Mouse (Mus musculus) monocyte, adult 2 months (primary cell): Measurements from ENCODE around the gene Gm20388.

Source experiments
- DNase-seq, 2 experiments: peaks; one replicate each; pipeline ENCODE4 v3.0.0; 2022; ENCODE audit warnings: low spot score in 2 of 2, low read depth in 1 of 2

Gene Gm20388

DNA sequence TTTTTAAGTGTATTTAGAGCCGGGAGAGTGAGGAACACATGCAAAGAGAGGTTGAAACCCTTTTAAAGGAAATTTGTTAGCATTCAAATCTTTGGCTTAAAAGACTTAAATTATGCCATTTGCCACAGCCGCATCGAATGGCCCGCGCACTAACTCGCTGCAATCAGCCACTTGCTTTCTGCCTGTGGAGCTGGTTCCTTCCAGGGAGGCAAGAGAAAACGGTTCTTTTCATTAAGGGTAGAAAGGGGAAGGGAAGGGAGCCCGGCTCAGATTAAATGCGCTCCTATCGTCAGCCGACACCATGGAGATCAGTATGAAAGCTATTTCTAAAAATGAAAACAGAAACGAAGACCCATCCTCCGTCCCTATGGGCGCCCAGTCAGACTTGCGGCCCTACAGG is 973.2 kb downstream of the Gm20388 start:
- DNase-seq, result no peak

DNA sequence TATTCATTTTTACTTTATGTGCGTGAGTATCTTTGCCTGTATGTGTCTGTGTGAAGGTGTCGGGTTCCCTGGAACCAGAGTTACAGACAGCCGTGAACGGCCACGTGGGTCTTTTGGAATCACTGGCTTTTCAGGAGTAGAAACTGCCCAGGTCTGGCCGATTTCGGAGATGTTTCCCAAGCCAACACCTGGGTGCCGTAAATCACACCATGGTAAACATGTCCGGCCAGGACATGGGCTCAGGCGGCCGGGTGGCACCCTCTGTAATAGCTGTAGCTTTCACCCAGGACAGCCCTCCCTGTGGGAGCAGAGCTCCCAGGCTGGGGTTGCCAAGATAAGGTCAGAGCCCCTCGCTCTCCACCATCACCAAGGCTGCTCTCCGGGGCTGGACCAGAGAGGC is 974.2 kb downstream of the Gm20388 start:
- DNase-seq, result no peak

DNA sequence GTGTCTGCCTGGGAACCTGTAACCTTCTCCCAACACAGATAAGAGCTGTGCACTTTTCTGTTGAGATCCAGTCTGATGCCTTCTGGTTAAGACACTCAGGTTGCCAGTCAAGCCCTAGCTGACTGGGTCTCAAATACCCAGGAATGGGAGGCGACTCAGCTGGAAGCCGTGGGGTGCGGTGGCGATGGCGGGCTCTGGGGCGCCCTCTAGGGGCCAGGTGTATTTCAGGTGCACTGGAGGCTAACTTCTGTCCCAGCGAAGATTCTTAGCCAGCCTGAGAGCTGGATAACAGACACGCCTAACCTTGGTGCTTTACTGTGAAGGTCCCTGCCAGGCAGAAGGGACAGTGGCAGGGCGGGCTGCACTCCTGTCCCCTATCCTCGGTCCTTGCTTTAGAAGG is 976.6 kb downstream of the Gm20388 start:
- no peak for DNase-seq

DNA sequence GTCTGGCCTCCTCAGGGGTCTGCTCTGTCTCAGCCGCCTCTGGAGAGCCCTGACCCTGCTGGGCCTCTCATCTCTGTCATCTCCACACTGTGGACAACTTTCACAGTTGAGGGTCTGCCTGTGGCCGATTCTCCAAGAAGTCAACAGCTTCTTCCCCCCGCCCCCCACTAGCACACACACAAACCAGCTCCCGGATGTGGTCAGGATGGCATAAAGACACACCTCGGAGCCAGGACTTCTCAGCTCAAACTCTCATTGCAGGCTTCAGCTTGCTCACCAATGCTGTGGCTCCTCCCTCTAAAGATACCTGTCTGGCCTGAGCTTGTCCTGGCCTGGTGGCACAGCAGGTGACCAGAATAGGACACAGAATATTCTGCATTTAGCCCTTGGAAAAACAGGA is 977.4 kb downstream of the Gm20388 start:
- DNase-seq, result no peak

DNA sequence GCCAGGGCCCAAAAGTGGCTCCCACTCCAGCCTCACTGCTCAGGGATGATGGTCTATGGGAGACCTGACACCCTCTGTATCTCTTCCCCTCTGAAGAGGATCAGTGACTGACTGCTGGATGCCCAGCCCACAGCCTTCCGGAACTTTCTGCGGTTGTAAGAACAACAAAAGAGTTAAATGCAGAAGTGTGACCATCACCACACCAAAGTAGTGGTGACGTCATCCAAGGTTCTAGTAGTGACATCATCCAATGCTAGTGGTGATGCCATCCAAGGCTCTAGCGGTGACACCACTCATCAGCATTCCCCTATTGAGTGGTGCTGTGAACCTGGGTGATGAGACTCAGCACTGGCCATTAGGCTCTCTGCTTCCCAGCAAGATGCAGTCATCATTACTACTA is 978.5 kb downstream of the Gm20388 start:
- no peak for DNase-seq

DNA sequence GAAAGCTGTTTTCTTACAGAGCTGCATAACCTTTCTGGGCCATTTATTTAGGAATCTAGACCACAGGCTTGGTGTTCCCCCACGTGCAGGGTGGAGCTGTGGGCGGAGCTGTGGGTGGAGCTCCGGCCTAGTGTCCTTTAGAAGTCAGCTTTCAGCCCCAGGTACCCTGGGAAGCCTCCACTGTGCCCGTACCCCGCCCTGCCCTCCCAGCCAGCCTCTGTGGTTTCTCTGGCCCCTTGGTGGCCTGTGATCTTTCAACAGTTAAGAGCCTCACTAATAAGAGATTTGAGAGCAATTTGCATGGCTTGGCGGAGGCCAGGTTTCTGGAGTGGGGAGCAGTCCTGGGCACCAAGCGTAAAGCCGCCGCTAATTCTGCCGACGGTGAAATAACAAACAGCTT is 979.4 kb downstream of the Gm20388 start:
- no peak for DNase-seq

DNA sequence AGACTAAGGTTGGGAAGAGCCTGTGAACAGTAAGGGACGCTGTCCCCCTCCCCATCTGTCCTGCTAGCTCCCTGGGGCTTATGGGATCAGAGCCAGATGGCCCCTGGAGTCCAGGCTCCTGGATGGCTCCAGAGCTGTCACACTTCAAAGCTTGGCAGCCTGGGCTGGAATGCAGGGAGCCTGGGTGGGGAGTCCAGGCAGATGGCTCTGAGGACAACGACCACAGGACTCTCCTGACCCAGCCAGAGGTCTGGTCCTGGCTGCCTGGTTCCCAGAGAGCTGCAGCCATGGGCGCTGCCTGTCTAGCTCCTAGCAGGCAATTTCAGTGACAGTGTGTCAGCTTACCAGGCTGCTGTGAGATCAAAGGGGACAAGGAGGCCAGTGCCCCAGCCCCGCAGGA is 984.4 kb downstream of the Gm20388 start:
- no peak for DNase-seq

DNA sequence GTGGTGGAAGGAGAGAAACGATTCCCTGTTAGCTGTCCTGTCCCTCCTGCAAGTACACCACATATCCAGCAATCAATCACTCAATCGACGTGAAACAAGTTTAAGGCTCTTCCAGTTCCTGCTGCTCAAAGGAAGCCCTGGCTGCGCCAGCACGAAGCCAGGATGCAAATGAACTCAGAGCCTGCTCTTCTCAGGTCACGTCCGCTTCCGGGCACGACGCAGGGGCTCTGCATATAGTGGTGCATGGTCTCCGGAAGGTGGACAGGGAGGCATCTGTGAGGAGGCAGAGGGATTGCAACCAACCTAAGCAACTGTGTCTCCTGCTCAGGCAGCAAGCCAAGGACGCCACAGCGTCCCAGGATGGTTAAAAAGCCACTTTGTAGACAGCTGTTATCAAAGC is 985.0 kb downstream of the Gm20388 start:
- DNase-seq, result no peak

DNA sequence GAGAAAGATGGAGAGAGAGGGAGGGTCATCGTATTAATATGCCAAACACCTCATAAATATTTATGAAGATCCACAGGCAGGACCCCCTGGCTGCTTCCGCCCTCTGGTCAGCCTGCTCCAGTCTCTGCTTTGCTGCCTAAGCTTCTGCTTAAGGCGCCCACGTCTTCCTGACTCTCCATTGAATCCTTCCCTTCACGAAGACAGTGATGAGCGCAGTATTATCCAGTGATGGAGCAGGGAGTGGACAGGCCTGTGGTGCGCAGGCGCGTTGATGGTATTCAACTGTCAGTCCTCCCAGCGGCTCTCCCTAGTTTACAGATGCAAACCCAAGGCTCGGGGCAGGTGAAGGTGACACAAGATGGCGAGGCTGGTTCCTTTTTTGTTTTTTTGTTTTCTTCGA is 985.6 kb downstream of the Gm20388 start:
- no peak for DNase-seq

DNA sequence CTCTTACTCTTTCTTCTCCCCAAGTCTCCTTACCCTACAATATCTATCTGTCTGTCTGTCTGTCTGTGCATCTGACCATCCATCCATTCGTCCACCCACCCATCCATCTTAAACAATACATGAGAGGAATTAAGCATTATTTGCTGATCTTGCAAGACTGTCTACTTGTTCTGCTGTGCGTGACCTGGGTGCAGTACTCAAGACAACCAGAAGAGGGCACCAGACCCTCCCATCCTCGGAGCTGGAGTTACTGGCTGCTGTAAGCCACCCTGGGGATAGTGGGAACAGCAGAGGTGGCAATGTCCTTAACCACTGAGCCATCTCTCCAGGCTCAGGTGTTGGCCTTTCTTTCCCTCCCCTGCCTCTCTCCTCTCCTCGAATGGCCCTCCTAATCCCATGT is 987.4 kb downstream of the Gm20388 start:
- DNase-seq, result no peak

DNA sequence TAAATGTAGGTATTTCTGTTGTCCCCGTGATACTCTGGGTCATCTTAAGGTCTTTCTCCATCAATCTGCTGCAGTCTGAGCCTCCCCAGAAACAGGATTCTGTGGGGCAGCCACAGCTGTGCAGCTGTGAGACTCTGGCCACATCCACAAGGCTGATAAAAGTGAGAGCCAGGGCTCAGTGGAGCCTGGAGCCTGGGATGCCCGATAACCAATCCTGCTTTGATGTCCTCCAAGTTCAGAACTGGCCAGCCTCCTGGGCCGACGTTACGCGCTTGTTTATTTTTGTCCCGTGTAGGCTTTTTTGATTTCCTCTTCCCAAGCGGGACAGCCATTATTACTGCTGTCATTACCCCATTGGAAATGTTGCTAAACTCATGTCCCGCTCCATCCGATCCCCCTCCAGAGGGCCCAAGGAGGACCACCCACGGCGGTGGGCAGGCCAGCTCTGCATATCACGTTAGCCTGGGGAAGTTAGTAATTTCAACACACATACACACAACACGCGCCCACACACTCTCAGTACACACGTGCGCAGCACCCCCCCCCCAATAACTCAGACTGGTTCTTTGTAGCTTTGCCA is 988.3 kb downstream of the Gm20388 start:
- DNase-seq, result no peak

DNA sequence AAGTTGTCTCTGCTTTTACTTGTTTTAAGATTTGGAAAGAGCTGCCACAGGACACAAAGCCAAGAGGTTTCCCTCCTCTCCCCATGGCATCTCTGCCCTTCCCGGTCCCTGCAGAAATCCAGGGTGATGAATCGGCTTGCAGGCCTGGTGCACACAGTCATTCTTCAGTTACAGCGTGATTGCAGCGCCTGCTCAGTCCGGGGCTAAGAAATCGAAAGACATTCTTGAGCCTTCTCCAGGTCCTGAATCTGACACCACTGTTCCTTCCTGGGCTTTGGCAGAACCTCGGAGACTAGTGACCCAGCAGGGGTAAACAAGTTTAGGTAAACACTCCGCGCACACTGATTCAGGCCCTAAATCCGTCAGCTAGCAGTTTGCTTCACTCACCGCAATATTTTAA is 991.7 kb downstream of the Gm20388 start:
- DNase-seq, result no peak

DNA sequence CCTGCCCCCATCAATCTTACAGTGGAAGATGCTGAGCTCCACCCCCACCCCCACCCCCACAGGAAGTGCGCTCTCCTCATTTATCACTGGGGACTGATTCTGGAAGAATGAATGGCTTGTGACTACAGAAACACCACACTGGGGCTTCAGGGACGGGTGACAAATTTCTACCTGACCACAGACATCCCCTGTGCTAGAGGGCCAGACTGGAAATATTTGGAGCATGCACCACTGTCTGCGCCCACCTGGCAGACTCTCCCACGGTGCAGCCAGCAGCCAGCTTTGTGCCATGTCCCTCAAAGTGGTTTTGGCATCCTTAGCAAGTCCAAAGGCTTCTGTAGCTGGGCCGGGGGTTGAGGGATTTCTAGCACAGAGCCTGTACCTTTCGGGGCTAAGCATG is 997.0 kb downstream of the Gm20388 start:
- DNase-seq, result no peak

DNA sequence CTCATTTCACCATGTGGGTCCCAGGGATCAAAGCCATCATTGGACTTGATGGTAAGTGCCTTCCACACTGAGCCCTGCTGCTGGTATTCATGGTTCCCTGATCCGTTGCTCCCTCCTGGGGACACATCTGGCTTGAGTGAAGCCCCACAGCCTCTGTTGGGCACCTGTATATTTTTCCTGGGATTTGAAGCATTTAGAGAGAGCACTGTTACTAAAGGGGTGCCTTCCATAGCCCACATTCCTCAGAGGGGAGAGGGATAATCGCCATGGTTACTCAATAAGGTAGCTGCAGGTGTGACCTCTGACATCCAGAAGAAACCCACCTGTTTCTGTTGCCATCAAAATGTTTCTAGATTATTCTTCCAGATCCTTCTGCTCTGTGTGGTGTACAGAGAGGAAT is 1000.3 kb downstream of the Gm20388 start:
- DNase-seq, result no peak

DNA sequence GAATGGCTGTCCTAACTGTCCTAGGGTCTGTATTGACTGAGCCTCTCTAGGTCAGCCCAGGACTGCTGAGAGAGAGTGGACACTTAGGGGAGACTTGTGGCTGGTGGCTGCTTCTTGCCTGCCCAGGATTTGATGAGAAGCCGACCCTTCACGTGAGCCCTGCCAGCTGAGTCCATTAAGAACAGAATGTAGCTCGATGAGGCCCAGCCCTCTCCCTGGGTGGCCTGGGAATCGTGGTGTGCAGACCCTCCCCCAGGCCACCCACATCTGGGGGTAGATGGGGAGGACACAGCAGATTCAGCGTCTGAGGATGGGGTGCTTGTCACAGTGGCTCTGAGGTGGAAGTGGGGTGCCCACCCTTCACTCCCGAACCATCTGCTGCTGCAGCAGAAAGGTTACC is 1001.8 kb downstream of the Gm20388 start:
- DNase-seq, result no peak

DNA sequence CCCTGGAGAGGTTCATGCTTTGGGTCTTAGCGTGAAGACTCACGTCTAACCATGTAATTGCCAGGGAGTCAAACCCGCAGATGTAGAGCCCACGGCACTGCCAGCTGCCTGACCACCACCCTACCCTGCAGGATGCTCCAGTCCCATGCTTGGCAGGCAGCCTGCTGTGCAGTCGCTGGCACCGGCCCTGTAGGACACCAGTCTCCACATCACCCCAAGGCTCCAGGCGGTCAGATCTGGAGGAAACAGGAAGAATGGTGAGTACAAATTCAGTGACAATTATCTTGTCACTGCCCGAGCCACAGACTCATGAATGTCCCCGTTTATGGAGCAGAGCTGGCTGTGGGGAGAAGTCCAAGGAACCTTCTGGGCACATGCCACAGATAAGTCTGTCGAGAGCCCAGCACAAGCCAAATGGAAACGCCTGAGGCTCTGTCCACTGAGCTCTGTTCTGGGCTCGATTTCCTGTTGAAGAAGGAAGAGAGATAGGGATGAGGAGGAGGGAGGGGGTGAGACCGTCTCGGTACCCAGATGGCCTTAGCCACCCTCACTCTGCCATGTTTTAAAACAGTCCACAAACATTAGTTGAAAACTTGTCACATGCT is 1006.3 kb downstream of the Gm20388 start:
- DNase-seq, result no peak

DNA sequence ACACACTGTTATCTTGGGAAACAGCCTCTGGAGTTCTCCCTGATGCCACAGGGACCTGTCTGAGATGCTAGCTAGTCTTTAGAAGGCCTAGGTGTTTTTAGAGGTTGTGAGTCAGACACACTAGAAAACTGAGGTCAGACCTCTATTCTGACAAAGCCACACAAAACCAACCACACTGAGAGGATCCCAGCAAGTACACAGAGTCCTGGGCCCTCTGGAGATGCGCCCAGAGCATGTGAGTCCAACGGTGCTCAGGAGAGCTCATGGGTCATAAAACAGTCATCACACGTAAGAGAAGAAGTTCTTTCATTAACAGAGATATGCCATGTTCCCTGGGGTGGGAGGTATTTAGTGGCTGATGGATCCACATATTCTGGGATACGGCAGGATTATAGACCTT is 1009.9 kb downstream of the Gm20388 start:
- no peak for DNase-seq

DNA sequence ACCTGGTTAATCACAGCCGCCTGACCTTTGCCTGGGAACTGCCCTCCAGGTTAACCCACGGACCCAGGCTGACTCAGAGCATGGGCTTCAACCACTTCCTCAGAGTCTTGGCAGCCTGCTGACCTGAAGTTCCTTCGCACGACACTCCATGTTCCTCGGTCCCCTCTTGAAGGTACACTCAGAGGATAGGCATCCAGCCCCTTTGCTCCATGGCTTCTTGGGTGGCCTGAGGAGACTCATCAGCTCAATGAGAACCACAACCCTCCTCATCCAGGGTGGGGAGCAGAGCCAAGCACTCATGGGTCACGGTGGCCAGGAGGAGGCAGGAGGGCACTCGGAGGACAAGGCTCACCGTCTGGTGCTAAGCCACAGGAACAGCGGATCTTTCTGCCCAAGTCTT is 1015.6 kb downstream of the Gm20388 start:
- no peak for DNase-seq

DNA sequence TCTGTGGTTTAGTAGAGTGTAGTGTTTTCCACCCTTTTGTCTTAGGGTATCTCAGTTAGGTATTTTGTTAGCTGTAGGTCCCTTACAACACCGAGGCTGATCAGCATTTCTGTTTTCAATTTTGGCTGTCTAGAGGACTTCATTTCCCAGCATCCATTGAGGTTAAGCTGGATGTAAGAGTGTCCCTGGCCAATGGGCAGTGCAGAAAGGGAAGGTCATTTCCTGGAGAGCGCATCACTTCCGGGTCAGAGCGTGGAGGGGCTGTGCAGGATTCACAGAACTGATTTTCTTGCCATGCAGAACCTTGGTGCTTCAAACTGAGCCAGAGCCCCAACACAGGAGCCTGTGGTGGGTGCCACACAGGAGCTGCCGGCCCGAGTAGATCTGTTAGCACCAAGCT is 1017.4 kb downstream of the Gm20388 start:
- no peak for DNase-seq

DNA sequence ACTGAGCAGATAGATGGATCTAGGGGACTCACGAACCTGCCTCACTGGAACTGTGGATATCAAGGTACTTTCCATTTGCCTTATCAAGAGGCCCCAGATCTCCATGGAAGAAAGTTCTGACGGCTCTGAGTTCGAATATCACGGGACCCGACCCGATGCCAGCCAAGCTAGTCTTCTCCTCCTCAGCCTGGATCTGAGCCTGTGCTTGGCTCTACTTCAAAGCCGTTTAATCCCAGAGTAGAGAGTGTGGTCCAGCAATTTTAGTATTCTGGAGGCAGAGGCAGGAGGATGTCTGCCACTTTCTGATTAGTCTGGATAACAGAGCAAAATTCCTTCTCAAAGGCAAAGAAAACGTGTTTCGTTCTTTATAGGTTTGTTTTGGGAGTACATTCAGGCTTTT is 1024.0 kb downstream of the Gm20388 start:
- no peak for DNase-seq

DNA sequence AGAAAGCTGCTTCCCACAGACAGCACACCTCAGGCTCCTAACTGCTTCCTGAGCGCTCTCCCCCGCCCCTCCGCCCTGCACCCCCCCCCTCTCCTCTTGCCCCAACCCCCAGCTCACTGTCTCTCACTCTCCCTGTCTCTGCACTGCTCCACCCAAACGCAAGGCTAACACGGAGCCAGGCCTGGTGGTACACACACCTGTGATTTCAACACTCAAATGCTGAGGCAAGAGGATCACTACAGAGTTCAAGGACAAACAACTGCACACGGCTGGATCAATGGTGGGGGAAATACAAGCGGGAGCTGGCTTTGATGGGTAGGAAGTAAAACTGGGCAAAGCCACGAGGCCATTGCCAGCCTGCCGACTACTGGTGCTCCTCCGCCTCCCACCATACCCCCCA is 1026.0 kb downstream of the Gm20388 start:
- no peak for DNase-seq

DNA sequence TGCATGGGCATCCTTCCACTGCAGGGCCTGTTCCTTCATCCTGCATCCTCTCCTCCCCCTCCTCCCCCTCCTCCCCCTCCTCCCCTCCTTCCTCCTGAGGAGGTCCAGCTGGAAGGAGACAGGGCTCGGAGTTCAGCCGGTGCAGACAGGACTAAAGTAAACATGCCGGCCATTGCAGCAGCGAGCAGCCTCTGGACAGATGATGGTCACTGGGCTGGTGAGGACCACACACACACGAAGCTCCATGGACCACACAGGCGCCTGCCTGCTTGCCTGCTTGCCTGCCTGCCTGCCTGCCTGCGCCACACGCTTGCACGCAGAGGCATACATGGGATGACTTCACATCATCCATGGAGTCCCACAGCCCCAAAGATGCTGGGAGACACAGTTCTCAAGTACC is 1026.8 kb downstream of the Gm20388 start:
- no peak for DNase-seq

DNA sequence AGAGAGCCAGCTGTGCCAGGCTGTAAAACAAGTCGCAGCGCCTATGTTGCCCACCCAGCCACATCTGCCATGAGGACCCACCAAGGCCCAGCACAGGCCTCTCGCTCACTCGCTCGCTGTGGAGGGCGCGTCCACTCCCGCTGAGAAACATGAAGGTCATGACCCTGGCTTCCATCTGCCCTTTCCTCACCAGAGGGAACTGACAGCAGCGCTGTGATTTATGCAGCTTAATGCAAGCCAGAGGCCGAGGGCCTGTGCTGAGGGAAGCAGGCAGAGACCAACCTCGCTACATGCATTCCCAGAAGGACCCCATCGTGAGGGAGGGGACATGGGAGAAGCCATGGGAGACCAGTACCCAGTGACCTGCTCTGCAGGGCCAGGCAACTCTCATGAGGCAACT is 1029.6 kb downstream of the Gm20388 start:
- no peak for DNase-seq

DNA sequence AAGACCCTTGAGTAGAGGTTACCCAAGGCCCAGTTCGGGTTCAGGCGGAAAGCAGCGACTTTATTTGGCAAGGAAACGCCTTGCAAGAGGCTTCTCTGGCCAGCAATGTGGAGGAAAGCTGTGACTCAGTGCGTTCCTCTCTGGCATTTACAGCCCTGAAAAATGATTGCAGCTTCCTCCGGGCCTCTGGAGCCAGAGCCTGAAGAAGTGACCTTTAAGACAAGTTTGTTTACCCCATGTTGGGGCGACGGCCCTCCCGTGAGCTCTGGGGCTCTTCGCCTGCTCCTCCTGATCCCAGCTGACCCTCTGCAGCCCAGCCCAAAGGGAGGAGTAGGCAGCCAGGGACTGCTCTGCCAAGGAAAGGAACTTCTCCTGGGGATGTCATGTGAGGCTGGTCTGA is 1036.6 kb downstream of the Gm20388 start:
- DNase-seq, result no peak
